Mouse (Mus musculus): ENCODE data around the gene Cdkn2a. TPM values are rescaled to one million over a fixed set of nuclear protein-coding genes. Genes with fewer than 3 reads are reported as not detected.

Gene Cdkn2a
- polyA plus RNA-seq (2016; fragmentation: Nextera tagmentation; extraction: Ambion mirVana) = not detected in 2 replicates

DNA sequence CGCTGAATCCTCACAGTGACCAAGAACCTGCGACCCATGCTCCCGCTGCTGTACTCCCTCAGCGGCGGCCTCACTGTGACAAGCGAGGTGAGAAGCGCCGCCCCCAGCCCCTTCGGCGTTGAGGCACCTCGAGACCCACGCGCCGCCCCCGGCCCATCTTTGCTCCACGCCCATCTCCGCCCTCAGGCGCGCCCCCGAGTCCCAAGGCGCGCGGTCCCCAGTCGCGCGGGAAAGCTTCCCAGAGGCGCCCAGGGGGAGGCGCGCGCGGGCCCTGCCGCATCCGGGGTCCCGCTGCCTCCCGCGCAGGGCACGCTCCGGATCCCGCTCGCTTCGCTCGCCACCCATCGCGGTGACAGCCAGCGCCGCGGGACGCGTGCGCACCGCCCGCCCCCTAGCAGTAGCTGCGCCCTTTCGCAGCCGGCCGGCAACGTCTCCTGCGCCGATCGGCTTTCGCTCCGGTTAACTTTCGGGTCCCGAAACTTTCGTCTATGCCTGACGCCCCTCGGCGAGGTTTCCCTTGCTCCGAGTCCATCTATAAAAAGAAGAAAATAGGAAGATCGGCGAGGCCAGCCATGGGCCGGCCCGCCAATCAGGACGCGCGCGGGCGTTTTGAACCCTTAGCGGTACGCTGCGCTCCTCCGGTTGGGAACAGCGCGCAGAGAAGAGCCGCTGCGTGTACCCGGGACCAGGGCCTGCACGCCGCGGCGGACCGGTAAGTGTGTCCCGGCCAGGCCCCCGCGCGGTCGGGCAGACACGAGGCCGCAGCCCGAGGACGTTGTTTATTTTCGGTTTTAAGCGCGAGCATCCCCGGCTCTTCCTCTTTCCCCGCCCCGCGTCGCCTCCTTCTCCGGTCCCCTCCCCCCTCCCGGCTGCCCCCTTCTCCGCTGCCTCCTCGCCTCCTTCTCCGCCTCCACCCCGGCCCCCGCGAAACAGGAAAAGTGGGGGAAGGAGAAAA lies at the start of gene Cdkn2a:
Cdkn2a (minus strand) TSS at position 168 of the 955 bp plus-strand sequence.
- no peaks in the 10 kb centered on the region for H3K9me3 ChIP-seq (replicated peaks)
- H3K27ac ChIP-seq = no peak within 1 kb of the TSS
- peaks cover 15% of the 10 kb centered on the region for H3K4me1 ChIP-seq
- peaks cover 89% of the 10 kb centered on the region for H3K27me3 ChIP-seq
- peak within 1 kb of the TSS; percentile 54 for H3K4me3 ChIP-seq
- peak within 1 kb of the TSS; percentile 89 for H3K4me2 ChIP-seq (replicated peaks)
- peak within 1 kb of the TSS; percentile 39; the same call in 1 of the 2 replicates for H3K9ac ChIP-seq
- no peaks in the 10 kb centered on the region for H3K36me3 ChIP-seq
- ATAC-seq (ENCODE audit: low FRiP score) = peak; percentile 89
- WGBS = under 1% methylated on average over 107 of the region's 117 CpGs

DNA sequence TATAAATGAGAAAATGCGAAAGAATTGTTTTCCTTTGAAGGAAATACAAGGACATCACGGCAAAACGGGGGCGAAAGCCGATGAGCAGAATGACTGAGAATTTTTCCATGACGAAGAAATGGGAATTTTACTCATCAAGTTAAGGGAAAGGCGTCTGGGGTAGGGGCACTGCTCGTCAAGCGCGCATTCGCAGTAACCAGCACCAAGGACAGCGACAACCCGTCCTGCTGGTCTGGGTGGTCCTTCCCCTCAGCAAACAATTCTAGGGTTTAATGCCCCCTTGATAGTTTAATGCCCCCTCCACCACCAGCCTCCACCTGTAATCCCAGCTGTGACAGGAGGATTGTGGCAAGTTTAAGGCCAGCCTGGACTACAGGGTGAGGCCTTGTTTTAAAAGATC lies 19.0 kb upstream of the Cdkn2a start:
- Histone ChIP-seq H3K4me3 (no peak overlapping the region), H3K4me2 (replicated peaks) (no peak overlapping the region), H3K9me3 (replicated peaks) (no peaks in the 10 kb centered on the region), H3K4me1 (peaks cover 8% of the 10 kb centered on the region), H3K27me3 (peaks cover 60% of the 10 kb centered on the region), H3K27ac (no peak overlapping the region), H3K9ac (no peak overlapping the region), H3K36me3 (no peaks in the 10 kb centered on the region)
- WGBS = 14% methylated on average over 13 of the region's 13 CpGs
- no peak for ATAC-seq (ENCODE audit: low FRiP score)

DNA sequence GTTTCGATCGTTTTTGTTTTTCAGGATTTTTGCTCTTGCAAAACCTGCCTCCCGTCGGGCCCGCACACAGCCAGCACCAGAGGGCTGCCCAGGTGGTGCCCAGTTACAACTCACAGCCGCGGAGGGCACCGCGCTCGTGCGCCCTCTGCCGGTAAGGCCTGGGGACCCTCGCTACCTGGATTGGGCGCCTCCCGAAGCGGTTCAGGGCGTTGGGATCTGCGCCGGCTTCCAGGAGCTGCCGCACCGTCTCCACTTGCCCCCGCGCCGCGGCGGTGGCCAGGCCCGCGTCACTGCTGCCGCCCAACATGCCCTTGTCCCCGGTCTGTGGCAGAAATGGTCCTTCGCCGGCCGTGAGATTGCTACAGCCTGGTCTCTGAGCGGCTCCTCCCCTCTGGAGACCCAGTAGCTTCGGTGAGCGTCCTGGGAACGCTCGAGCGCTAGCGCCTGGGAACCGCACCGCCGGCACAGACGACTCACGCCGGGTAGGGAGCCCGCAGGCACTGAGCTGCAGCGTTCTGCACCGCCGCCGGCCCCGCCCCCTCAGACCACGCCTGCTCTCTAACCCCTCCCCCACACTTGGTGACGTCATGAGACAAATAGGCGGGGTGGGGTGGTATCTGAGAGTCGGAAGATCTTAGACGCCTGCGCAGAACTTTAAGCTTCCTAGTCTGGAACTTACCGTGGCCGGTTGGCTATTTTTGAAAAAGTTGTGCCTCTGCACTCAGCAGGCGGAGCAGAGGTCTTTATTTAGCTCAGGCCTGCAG lies 16.2 kb upstream of the Cdkn2a start, which contains the start of gene Cdkn2b:
Cdkn2b (minus strand) TSS at position 549 of the 764 bp plus-strand sequence.
- Histone ChIP-seq H3K9me3 (replicated peaks) (no peaks in the 10 kb centered on the region), H3K36me3 (no peaks in the 10 kb centered on the region), H3K4me3 (peak within 1 kb of the TSS; percentile 45), H3K9ac (no peak within 1 kb of the TSS; the same call in 1 of the 2 replicates), H3K27ac (no peak within 1 kb of the TSS), H3K4me1 (peaks cover 8% of the 10 kb centered on the region), H3K27me3 (peaks cover 88% of the 10 kb centered on the region), H3K4me2 (replicated peaks) (peak within 1 kb of the TSS; percentile 84)
- under 1% methylated on average over 61 of the region's 61 CpGs for WGBS
- peak; percentile 94 for ATAC-seq (ENCODE audit: low FRiP score)

DNA sequence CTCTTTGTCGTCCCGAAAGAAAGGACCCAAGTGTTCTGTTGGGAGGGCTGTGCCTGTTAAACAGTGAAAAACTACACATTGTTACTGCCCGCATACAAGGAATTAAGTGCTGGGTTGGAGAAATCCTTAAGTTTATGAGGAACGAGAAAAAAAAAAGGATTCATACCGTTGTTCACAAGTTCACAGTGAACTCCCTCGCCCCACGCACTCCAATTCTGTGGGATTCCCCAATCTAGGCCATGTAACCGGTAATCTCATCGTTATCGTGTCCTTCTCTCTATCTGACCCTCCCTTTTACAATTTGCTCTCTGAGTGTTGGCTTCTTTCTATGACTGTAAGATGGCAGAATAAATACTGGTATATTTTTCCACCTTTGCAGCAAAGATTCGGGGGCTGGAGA lies 15.5 kb upstream of the Cdkn2a start:
- no peak overlapping the region for H3K9ac ChIP-seq
- H3K4me2 ChIP-seq (replicated peaks) = peak overlapping the region; percentile 84
- WGBS = under 1% methylated on average over 11 of the region's 11 CpGs
- H3K27ac ChIP-seq = no peak overlapping the region
- no peaks in the 10 kb centered on the region for H3K36me3 ChIP-seq
- H3K9me3 ChIP-seq (replicated peaks) = no peaks in the 10 kb centered on the region
- no peak for ATAC-seq (ENCODE audit: low FRiP score)
- peaks cover 8% of the 10 kb centered on the region for H3K4me1 ChIP-seq
- no peak overlapping the region for H3K4me3 ChIP-seq
- peaks cover 95% of the 10 kb centered on the region for H3K27me3 ChIP-seq

DNA sequence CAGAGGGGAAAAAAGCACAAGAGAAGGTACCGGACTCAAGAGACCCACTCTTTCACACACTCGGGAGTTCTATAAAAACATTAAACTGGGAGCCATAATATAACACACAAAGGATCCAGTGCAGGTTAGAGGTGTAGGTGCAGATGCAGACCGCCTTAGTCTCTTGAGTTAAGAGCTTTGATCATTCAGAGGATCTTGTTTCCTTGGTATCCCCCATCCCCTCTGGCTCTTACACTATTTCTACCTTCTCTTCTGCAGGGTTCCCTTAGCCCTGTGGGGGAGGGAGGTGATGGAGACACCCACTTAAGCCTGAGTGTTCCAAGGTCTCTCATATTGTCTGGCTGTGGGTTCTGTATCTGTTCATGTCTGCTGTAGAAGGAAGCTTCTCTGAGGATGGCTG lies 13.5 kb upstream of the Cdkn2a start:
- no peak overlapping the region for H3K27ac ChIP-seq
- H3K27me3 ChIP-seq = peaks cover 96% of the 10 kb centered on the region
- peaks cover 8% of the 10 kb centered on the region for H3K4me1 ChIP-seq
- H3K4me3 ChIP-seq = no peak overlapping the region
- no peaks in the 10 kb centered on the region for H3K9me3 ChIP-seq (replicated peaks)
- no peak for ATAC-seq (ENCODE audit: low FRiP score)
- no peaks in the 10 kb centered on the region for H3K36me3 ChIP-seq
- no peak overlapping the region for H3K9ac ChIP-seq
- WGBS = 11% methylated on average over 3 of the region's 3 CpGs
- no peak overlapping the region for H3K4me2 ChIP-seq (replicated peaks)

DNA sequence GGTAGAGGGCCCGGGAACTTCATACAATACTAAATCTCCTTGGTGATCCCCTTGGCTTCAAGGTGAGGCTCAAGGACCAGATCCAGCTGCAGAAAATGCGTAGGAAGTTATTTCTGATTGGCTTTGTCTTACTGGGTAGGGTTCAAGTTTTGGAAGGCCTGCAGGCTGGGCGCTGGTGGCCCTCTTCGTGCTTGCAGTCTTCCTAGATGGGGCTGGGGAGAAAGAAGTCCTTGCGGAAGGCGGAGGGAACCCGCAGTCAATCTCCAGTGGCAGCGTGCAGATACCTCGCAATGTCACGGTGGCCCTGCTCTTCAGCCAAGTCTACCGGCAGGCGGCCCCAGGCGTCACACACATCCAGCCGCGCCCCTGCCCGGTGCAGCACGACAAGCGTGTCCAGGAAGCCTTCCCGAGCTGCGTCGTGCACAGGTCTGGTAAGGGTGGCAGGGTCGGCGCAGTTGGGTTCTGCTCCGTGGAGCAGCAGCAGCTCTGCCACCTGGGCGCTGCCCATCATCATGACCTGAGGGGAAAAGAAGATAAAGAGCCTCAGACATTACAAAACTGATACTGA lies 12.4 kb upstream of the Cdkn2a start:
- peaks cover 8% of the 10 kb centered on the region for H3K4me1 ChIP-seq

DNA sequence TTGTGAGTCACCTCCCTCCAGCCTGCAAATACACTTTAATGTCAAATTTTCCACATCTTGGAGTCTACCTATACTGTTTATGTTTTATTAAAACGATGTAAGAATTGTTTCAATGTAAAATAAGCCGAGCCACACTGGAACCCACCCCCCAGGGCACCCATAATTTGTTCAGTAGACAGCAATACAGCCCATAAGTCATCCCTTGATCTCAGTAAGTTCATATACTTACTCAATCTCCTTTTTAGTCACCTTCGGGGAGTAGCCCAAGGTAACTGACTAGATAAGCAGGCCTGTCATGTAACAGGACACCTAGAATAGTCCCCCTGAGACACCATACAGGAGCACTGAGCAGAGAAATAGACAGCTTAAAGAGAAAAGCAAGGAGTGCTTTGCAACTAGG lies 11.2 kb upstream of the Cdkn2a start:
- no peak for ATAC-seq (ENCODE audit: low FRiP score)
- no peaks in the 10 kb centered on the region for H3K36me3 ChIP-seq

More for the DNA sequence above, 12.4 kb upstream of the Cdkn2a start:
- Histone ChIP-seq H3K36me3 (no peaks in the 10 kb centered on the region), H3K27me3 (peaks cover 95% of the 10 kb centered on the region), H3K9me3 (replicated peaks) (no peaks in the 10 kb centered on the region), H3K27ac (no peak overlapping the region), H3K9ac (no peak overlapping the region), H3K4me2 (replicated peaks) (no peak overlapping the region), H3K4me3 (no peak overlapping the region)
- 2% methylated on average over 25 of the region's 25 CpGs for whole genome bisulfite sequencing
- ATAC-seq (ENCODE audit: low FRiP score) = no peak

DNA sequence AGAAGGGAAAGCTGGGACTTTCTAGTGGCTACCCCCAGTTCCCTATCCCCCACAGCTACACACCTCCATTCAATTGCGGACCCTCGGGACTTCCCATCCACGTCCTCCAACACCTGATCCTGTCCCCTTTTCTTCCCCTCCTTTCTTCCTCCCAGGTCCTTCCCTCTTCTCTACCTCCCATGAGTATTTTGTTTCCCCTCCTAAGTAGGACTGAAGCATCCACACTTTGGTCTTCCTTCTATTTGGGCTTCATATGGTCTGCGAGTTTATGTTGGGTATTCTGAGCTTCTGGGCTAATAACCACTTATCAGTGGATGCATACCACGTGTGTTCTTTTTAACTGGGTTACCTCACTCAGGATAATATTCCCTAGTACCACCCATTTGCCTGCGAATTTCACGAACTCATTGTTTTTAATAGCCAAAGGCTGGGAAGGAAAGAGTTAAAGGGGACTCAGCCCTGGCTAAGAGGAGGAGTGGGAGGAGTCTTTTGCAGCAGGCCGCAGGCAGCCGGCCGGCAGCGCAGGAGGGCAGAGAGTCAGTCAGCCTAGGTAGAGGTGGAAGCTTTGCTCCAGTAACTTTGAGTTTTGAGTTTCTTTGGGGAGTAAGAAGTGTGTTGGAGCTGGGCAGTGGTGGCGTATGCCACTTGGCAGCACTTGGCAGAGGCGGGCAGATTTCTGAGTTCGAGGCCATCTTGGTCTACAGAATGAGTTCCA lies 9.0 kb upstream of the Cdkn2a start:
- no peak overlapping the region for H3K4me2 ChIP-seq (replicated peaks)
- H3K36me3 ChIP-seq = no peaks in the 10 kb centered on the region
- H3K9ac ChIP-seq = no peak overlapping the region
- H3K27me3 ChIP-seq = peaks cover 91% of the 10 kb centered on the region
- WGBS = under 1% methylated on average over 14 of the region's 14 CpGs
- ATAC-seq (ENCODE audit: low FRiP score) = peak; percentile 29; the same call in 1 of the 2 replicates
- no peak overlapping the region for H3K27ac ChIP-seq
- H3K4me3 ChIP-seq = no peak overlapping the region
- no peaks in the 10 kb centered on the region for H3K4me1 ChIP-seq
- no peaks in the 10 kb centered on the region for H3K9me3 ChIP-seq (replicated peaks)

More for the DNA sequence above, 11.2 kb upstream of the Cdkn2a start:
- peaks cover 92% of the 10 kb centered on the region for H3K27me3 ChIP-seq
- H3K9ac ChIP-seq = no peak overlapping the region
- H3K4me2 ChIP-seq (replicated peaks) = no peak overlapping the region
- H3K4me1 ChIP-seq = peaks cover 4% of the 10 kb centered on the region
- 1% methylated on average over 3 of the region's 3 CpGs for WGBS
- no peak overlapping the region for H3K27ac ChIP-seq
- no peak overlapping the region for H3K4me3 ChIP-seq
- no peaks in the 10 kb centered on the region for H3K9me3 ChIP-seq (replicated peaks)

DNA sequence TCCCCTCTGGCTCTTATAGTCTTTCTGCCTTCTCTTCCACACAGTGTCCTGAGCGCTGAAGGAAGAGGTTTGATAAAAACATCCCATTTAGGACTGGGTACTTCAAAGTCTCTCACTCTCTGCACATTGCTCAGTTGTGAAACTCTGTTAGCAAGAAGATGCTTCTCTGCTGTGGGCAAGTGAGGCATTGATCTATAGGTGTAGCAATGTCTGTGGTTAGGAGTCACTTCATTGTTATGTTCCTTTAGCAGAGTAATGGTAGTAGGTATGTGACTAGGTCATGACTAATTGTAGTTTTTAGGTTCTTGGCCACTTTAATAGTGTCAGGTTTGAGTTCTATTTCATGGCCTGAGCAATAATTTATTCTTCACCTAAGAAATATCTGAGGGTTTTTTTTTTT lies 7.7 kb upstream of the Cdkn2a start:
- H3K36me3 ChIP-seq = no peaks in the 10 kb centered on the region
- 3% methylated on average over 1 of the region's 1 CpGs for WGBS
- no peak overlapping the region for H3K4me2 ChIP-seq (replicated peaks)
- ATAC-seq (ENCODE audit: low FRiP score) = no peak
- peaks cover 88% of the 10 kb centered on the region for H3K27me3 ChIP-seq
- H3K27ac ChIP-seq = no peak overlapping the region
- H3K4me3 ChIP-seq = no peak overlapping the region
- no peaks in the 10 kb centered on the region for H3K4me1 ChIP-seq
- no peaks in the 10 kb centered on the region for H3K9me3 ChIP-seq (replicated peaks)
- H3K9ac ChIP-seq = no peak overlapping the region

DNA sequence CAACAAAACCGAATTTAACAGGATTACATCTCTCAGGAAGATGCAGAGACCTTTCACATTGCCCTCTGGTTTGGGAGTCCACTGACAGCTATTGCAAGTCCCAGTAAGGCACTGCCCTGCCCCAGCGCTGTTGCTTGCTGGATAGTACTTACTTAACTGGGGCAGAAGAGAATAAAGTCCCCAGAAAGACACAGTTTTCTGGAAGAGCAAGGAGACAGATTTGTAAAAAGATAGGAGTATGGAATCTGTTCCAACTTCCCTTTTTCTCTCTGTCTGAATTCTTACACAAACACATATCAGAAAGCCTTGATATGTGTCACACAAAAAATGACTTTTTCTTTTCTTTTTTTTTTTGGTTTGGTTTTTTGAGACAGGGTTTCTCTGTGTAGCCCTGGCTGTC lies 5.3 kb upstream of the Cdkn2a start:
- H3K36me3 ChIP-seq = no peaks in the 10 kb centered on the region
- H3K4me1 ChIP-seq = peaks cover 7% of the 10 kb centered on the region
- H3K4me3 ChIP-seq = no peak overlapping the region
- H3K4me2 ChIP-seq (replicated peaks) = no peak overlapping the region
- H3K27me3 ChIP-seq = peaks cover 88% of the 10 kb centered on the region
- no peak overlapping the region for H3K9ac ChIP-seq
- no peak for ATAC-seq (ENCODE audit: low FRiP score)
- H3K9me3 ChIP-seq (replicated peaks) = no peaks in the 10 kb centered on the region
- H3K27ac ChIP-seq = no peak overlapping the region
- 2% methylated on average over 2 of the region's 2 CpGs for WGBS

DNA sequence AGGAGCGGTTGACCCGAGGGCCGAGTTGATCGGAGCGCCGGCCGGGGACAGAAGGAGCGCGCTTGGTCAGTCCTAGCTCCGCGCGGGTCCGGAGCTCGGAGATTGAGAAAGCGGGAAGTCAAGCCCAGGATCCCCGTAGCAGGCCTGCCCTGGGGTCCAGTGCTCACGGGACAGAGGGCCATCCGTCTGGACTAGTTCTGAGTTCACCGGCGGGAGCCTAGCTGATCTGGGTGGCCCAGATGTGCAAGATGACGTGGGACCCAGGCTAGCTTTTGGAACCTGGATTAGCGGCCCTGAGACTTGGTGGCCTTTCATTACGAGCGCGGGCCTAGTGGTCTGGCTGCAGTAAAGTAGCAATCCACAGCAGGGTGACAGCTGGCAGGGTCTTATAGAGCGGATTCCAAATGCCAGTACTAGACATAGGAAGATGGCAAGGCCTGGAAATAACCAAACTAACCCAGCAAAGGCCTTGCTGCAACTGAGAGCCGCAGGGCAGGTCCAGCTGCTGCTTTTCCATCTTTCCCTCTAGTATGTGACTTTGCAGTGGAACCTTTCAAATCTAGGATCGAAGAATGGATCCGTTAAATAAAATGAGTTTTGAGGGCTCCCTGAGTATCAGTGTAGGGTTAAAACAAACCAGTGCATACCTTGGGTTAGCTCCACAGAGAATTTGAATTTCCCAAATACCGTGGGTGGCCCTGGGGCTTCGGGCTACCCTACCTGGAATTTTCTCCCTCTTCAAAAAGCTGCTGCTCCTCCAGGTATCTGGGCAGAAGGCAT lies 1.2 kb upstream of the Cdkn2a start:
- no peaks in the 10 kb centered on the region for H3K9me3 ChIP-seq (replicated peaks)
- H3K27ac ChIP-seq = no peak overlapping the region
- H3K27me3 ChIP-seq = peaks cover 89% of the 10 kb centered on the region
- ATAC-seq (ENCODE audit: low FRiP score) = peak; percentile 38; the same call in 1 of the 2 replicates
- 3% methylated on average over 31 of the region's 31 CpGs for WGBS
- no peaks in the 10 kb centered on the region for H3K36me3 ChIP-seq
- peak overlapping the region; percentile 89 for H3K4me2 ChIP-seq (replicated peaks)
- H3K4me3 ChIP-seq = peak overlapping the region; percentile 54
- peak overlapping the region; percentile 39; the same call in 1 of the 2 replicates for H3K9ac ChIP-seq
- H3K4me1 ChIP-seq = peaks cover 15% of the 10 kb centered on the region
